Mouse (Mus musculus) fibroblast of lung, adult 2 months (primary cell): ENCODE measurements around the gene Zfp69.

Source experiments
- DNase-seq: peaks from one replicate; pipeline ENCODE4 v3.0.0-alpha.2; 2011; ENCODE audit warnings: low read depth

Gene Zfp69

GRCm38 (mm10) chr4:120924554-120925299 is 26.8 kb downstream of the Zfp69 start, which contains the start of gene Exo5:
Gene Exo5 (minus strand): TSS chr4:120925017.
- DNase-seq: peak; percentile 78

- no peak for DNase-seq
Observed at GRCm38 (mm10) chr4:120921461-120921860, 30.0 kb downstream of the Zfp69 start.

- DNase-seq: no peak
Observed at GRCm38 (mm10) chr4:120914501-120914900, 37.0 kb downstream of the Zfp69 start.

GRCm38 (mm10) chr4:120913861-120914260 is 37.6 kb downstream of the Zfp69 start:
- no peak for DNase-seq

- DNase-seq: no peak
Observed at GRCm38 (mm10) chr4:120913443-120913842, 38.1 kb downstream of the Zfp69 start.

- no peak for DNase-seq
Observed at GRCm38 (mm10) chr4:120912866-120913265, 38.6 kb downstream of the Zfp69 start.

- DNase-seq: no peak
Observed at GRCm38 (mm10) chr4:120911086-120911485, 40.4 kb downstream of the Zfp69 start.

GRCm38 (mm10) chr4:120909558-120910150 is 41.8 kb downstream of the Zfp69 start:
- DNase-seq: peak; percentile 29

- no peak for DNase-seq
Observed at GRCm38 (mm10) chr4:120905644-120906043, 45.9 kb downstream of the Zfp69 start.

- no peak for DNase-seq
Observed at GRCm38 (mm10) chr4:120904533-120904932, 47.0 kb downstream of the Zfp69 start.

- no peak for DNase-seq
Observed at GRCm38 (mm10) chr4:120895810-120896584, 55.5 kb downstream of the Zfp69 start.

GRCm38 (mm10) chr4:120895226-120895625 is 56.3 kb downstream of the Zfp69 start:
- no peak for DNase-seq

GRCm38 (mm10) chr4:120894584-120894983 is 56.9 kb downstream of the Zfp69 start:
- DNase-seq: no peak

GRCm38 (mm10) chr4:120893656-120894401 is 57.7 kb downstream of the Zfp69 start:
- DNase-seq: no peak

GRCm38 (mm10) chr4:120892516-120892915 is 59.0 kb downstream of the Zfp69 start:
- no peak for DNase-seq

GRCm38 (mm10) chr4:120891960-120892359 is 59.5 kb downstream of the Zfp69 start:
- no peak for DNase-seq

- DNase-seq: no peak
Observed at GRCm38 (mm10) chr4:120890754-120891440, 60.6 kb downstream of the Zfp69 start.

GRCm38 (mm10) chr4:120888884-120889283 is 62.6 kb downstream of the Zfp69 start:
- DNase-seq: no peak

GRCm38 (mm10) chr4:120887381-120888112 is 64.0 kb downstream of the Zfp69 start:
- no peak for DNase-seq

GRCm38 (mm10) chr4:120886811-120887210 is 64.7 kb downstream of the Zfp69 start:
- DNase-seq: no peak

GRCm38 (mm10) chr4:120886131-120886530 is 65.4 kb downstream of the Zfp69 start:
- DNase-seq: no peak
